Mouse (Mus musculus) Muller cell, postnatal 12 days (primary cell): Measurements from ENCODE around the gene Sh3bp2.

ENCODE experiments used
- DNase-seq: peaks from one replicate; pipeline ENCODE4 v3.0.0-alpha.2; 2015; ENCODE audit errors: inconsistent ontology term

The Sh3bp2 gene

GRCm38 (mm10) chr5:34524511-34524910 lies 1.1 kb upstream of the Sh3bp2 start:
- DNase-seq = no peak

GRCm38 (mm10) chr5:34526477-34526775 lies 788 bp downstream of the Sh3bp2 start:
- no peak for DNase-seq

GRCm38 (mm10) chr5:34527352-34527751 lies 1.7 kb downstream of the Sh3bp2 start:
- no peak for DNase-seq

DNA sequence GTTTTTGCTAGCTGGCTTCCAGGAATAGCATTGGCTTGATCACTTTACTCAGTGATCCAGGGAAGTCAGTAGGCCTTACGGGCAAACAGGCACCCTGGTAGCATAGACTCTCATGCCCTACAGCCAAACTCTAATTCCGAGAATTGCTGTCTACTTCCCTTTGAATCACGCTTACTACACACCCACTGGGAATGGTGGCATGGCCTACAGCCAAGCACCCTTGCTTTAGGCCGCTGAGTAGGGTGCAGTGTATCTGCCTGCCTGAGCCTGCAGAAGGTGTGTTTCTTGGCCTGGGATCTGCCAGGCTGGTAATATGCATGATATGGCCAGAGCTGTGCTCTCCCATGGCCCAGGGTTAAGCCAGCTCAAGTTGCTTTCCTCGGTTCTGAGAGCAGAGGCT lies 3.1 kb downstream of the Sh3bp2 start:
- no peak for DNase-seq

GRCm38 (mm10) chr5:34530116-34530515 lies 4.5 kb downstream of the Sh3bp2 start:
- peak; percentile 89 for DNase-seq

GRCm38 (mm10) chr5:34530687-34531086 lies 5.0 kb downstream of the Sh3bp2 start:
- no peak for DNase-seq

DNA sequence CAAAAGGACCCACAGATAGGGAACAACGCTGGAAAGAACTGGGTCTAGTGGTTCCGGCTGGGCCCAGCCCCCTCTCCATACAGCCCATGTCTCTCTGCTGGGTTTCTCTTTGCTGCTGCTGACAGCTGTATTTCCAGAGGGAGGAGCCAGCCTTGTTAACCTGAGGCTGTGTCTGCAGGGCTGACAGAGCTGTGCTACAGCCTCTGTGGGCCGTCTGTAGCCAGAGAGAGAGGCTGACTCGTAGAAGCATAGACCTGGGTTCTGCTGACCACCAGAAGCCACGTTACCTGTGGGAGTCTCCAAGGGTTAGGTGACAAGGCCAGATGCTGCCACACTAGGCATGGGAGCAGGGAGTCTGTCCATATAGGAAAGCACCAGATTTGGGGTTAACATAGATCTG lies 7.4 kb downstream of the Sh3bp2 start:
- DNase-seq = no peak

DNA sequence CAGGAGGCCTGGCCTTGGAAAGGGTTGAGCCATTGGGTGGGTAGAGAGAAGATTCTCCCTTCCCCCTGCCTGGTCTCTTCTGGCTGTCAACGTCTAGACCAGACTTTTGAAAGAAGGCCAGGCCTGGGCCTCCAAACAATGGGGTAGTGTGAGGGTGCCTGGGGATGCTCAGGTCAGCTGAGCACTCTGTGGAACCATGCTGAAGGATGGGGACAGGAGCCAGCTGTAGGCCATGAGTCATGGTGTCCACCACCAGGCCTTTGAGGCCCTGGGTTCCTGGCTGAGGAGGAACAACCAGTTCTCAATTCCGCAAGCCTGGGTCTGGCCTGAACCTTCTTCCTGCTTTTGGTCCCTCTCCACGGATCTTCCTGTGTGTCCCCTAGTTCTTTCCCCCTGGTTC lies 8.2 kb downstream of the Sh3bp2 start:
- DNase-seq = peak; percentile 94

- peak; percentile 88 for DNase-seq
Observed at GRCm38 (mm10) chr5:34534776-34535581, 9.3 kb downstream of the Sh3bp2 start.

GRCm38 (mm10) chr5:34535831-34536230 lies 10.2 kb downstream of the Sh3bp2 start:
- peak; percentile 62 for DNase-seq

- DNase-seq = no peak
Observed at GRCm38 (mm10) chr5:34538079-34538478, 12.4 kb downstream of the Sh3bp2 start.

- no peak for DNase-seq
Observed at GRCm38 (mm10) chr5:34538527-34538926, 12.9 kb downstream of the Sh3bp2 start.

DNA sequence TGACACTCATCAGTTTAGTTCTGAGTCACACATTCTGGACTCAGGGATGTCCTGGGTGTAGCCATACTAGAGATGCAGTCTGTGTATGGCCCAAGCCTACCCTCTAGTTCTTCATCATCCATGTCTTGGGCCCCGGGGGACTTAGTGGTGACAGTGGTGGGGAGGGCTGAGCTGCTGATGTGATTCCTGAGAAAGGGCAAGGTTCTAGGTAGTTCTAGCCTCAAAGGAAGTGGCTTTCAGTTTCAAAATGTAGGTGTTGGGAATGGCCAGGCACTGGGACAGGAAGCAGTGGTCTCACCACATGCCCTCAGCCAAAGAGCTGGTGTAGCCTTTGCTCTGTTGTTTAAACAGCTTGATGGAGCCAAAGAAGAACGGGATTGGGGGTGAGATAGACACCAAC lies 13.5 kb downstream of the Sh3bp2 start:
- DNase-seq = no peak

- no peak for DNase-seq
Observed at GRCm38 (mm10) chr5:34542166-34542565, 16.5 kb downstream of the Sh3bp2 start.

DNA sequence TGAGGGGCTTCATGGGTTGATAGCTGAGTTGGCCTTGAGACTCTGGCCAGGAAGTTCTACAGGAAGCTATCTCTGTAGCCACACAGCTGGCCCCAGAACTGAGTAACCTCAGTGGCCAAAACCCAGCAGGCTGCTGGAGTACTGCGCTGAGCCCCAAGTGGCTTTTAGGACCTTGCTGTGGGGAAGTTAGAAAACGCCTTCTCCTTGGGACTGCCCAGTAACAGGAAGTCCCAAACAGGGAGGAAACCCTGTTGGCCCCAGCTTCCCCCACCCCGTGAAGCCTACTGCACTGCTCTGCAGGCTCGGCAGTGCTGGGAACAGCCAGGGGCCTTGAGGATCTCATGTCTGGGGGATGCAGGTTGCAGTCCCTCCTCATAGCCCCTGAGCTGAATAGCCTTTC lies 17.5 kb downstream of the Sh3bp2 start:
- DNase-seq = no peak

DNA sequence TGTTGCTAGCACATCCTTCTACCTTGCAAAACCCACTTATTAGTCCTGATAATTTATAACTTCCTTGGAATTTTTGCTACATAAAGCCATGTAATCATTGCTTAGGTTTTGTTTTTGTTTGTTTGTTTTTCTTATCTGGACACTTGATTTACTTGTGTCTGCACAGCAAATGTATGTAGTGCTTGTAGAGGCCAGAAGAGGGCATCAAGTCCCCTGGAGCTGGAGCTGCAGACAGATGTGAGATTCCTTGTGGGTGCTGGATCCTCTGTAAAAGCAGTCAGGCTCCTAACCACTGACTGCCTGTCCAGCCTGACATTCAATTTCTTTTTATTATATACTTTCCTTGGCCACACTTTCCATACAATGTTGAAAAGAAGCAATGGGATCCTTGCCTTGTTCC lies 21.8 kb downstream of the Sh3bp2 start:
- DNase-seq = no peak

DNA sequence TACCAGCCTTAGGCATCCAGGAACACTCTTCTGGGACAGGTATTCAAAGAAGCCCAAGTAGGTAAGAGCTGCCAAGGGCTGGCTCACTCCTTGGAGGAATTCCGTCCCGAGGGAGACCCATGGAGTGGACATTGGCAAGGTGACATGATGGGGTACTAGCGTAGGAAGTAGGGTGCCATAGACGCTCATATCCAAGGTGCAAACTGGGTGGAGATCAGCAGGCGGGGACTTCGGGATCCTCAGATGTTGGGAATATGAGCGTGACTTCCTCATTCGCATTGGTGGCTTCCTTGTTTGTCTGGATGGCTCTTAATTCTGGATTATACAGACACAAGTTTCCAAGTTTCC lies 23.5 kb downstream of the Sh3bp2 start:
- no peak for DNase-seq

GRCm38 (mm10) chr5:34549483-34550221 lies 24.0 kb downstream of the Sh3bp2 start:
- peak; percentile 53 for DNase-seq

DNA sequence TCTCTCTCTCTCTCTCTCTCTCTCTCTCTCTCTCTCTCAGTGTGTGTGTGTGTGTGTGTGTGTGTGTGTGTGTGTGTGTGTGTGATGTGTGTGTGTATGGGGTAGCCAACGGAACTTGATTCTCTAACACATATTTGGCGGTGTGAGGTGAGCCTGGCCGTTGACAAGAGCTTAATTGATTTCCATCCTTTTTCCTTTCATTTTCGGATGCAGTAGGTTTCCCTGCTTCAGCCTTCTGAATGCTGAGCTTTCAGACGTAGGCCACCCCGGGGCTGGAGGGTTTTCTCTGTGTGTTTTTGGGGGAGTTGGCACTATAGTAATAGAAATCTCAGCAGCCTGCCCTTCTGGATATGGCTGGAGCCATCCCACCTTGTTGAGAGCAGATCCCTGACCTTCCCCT lies 24.6 kb downstream of the Sh3bp2 start:
- DNase-seq = no peak

- DNase-seq = no peak
Observed at GRCm38 (mm10) chr5:34551821-34552220, 26.2 kb downstream of the Sh3bp2 start.

DNA sequence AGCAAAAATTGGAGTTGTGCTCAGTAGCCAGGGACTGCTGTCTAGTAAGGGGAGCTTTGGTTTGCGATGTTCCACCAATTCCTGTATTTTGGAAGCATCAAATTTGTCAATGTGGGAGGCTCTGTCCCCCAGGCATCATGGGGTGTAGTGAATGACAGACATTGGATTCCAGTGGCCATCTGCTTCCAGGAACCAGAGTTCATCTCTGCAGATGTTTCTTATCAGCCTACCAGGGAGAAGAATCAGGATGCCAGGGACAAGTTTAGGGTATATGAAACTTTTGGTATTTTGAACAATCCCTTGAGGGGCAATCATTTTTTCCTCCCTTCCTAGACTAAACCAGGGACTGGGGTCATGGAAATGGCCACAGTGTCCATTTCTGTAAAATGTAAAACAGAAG lies 38.2 kb downstream of the Sh3bp2 start:
- no peak for DNase-seq

DNA sequence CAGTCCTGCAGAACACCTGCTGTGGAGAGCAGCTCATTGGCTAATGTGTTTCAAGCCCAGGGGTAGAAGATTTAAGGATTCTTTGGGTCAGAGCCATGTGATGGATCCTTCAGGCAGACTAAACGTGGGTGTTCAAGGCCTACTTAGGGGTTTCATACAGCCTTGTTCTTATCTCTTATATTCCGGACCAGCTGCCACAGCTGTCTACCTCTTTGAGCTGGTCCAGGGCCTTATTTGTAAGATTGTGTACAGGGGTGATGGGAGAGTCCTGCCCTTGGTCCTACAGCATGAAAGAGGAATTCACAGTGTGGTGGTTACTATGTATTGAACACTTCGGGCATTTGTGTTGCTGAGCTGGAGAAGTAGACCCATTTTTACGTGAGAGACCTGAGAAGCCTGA lies 38.7 kb downstream of the Sh3bp2 start:
- no peak for DNase-seq

GRCm38 (mm10) chr5:34565545-34566283 lies 40.1 kb downstream of the Sh3bp2 start:
- peak; percentile 92 for DNase-seq
